Mouse (Mus musculus) heart, postnatal 36 days (tissue): ENCODE measurements around the gene Slc25a29. TPM values are rescaled to one million over a fixed set of nuclear protein-coding genes. Genes with fewer than 3 reads are reported as not detected.

Experiments used
- DNase-seq, 2 experiments: peaks; one replicate each; pipeline ENCODE4 v3.0.0; 2021 to 2022
- intact Hi-C: fragments of 180-260 bp; cut with DNase I; formaldehyde crosslinking; loops from one replicate; pipeline ENCODE4 v1.15.1; 2025
- total RNA-seq, 2 experiments: library from RNA; stranded (reverse); gene quantifications; 2 replicates each; pipeline ENCODE4 v1.2.3; 2021

Gene Slc25a29
- total RNA-seq, 2 experiments from 2014 or later, result 8.5 to 10.7 TPM

GRCm38 (mm10) chr12:108835208-108835839 lies 359 bp downstream of the Slc25a29 start:
- no peak for DNase-seq
- intact Hi-C loops, result loop anchor here (2.0 kb wide), 1 partner anchor 41 kb away; no protein-coding TSS in a partner anchor

- intact Hi-C loops, result loop anchor here (2.0 kb wide), 1 partner anchor 40 kb away; no protein-coding TSS in a partner anchor
- DNase-seq, result no peak
Measured at GRCm38 (mm10) chr12:108834786-108835185, 897 bp downstream of the Slc25a29 start.

GRCm38 (mm10) chr12:108834337-108834736 lies 1.3 kb downstream of the Slc25a29 start:
- intact Hi-C loops, result loop anchor here (2.0 kb wide), 1 partner anchor 40 kb away; no protein-coding TSS in a partner anchor
- DNase-seq, result no peak

- DNase-seq, result no peak
- intact Hi-C loops, result no loop called here
Measured at GRCm38 (mm10) chr12:108833408-108833807, 2.3 kb downstream of the Slc25a29 start.

GRCm38 (mm10) chr12:108832851-108833250 lies 2.8 kb downstream of the Slc25a29 start:
- intact Hi-C loops, result no loop called here
- DNase-seq, result no peak

- DNase-seq, result peak; percentile 48 to 53
- intact Hi-C loops, result no loop called here
Measured at GRCm38 (mm10) chr12:108831966-108832643, 3.6 kb downstream of the Slc25a29 start.

GRCm38 (mm10) chr12:108830358-108830757 lies 5.3 kb downstream of the Slc25a29 start:
- intact Hi-C loops, result no loop called here

GRCm38 (mm10) chr12:108829636-108830035 lies 6.0 kb downstream of the Slc25a29 start:
- intact Hi-C loops, result no loop called here
- DNase-seq, result no peak

More at GRCm38 (mm10) chr12:108830358-108830757, 5.3 kb downstream of the Slc25a29 start:
- no peak for DNase-seq

GRCm38 (mm10) chr12:108827641-108828040 lies 8.0 kb downstream of the Slc25a29 start:
- DNase-seq, result no peak
- intact Hi-C loops, result no loop called here

- no peak for DNase-seq
- intact Hi-C loops, result no loop called here
Measured at GRCm38 (mm10) chr12:108826958-108827535, 8.6 kb downstream of the Slc25a29 start.

- intact Hi-C loops, result no loop called here
- DNase-seq, result no peak
Measured at GRCm38 (mm10) chr12:108826282-108826957, 9.3 kb downstream of the Slc25a29 start.

GRCm38 (mm10) chr12:108825561-108826224 lies 10.0 kb downstream of the Slc25a29 start:
- DNase-seq, result no peak
- intact Hi-C loops, result no loop called here

GRCm38 (mm10) chr12:108824225-108824874 lies 11.3 kb downstream of the Slc25a29 start:
- intact Hi-C loops, result no loop called here
- no peak for DNase-seq

- no peak for DNase-seq
- intact Hi-C loops, result no loop called here
Measured at GRCm38 (mm10) chr12:108823036-108823435, 12.6 kb downstream of the Slc25a29 start.

- intact Hi-C loops, result no loop called here
- no peak for DNase-seq
Measured at GRCm38 (mm10) chr12:108820461-108820860, 15.2 kb downstream of the Slc25a29 start.

- intact Hi-C loops, result no loop called here
- no peak for DNase-seq
Measured at GRCm38 (mm10) chr12:108816569-108816968, 19.1 kb downstream of the Slc25a29 start.

- intact Hi-C loops, result loop anchor here (5.0 kb wide), 1 partner anchor 78 kb away; the partner anchor contains the start of genes Wars and Wdr25
- DNase-seq, result no peak
Measured at GRCm38 (mm10) chr12:108814470-108814869, 21.2 kb downstream of the Slc25a29 start.

GRCm38 (mm10) chr12:108812463-108812862 lies 23.2 kb downstream of the Slc25a29 start:
- intact Hi-C loops, result loop anchor here (5.0 kb wide), 1 partner anchor 80 kb away; the partner anchor contains the start of genes Wars and Wdr25

GRCm38 (mm10) chr12:108811133-108811532 lies 24.6 kb downstream of the Slc25a29 start:
- intact Hi-C loops, result loop anchor here (5.0 kb wide), 1 partner anchor 81 kb away; the partner anchor contains the start of genes Wars and Wdr25
- no peak for DNase-seq

More at GRCm38 (mm10) chr12:108812463-108812862, 23.2 kb downstream of the Slc25a29 start:
- DNase-seq, result no peak
